Mouse (Mus musculus) effector memory CD4-positive, alpha-beta T cell, adult 7 months (primary cell): ENCODE results near the gene Man1c1. TPM values are rescaled to one million over a fixed set of nuclear protein-coding genes. Genes with fewer than 3 reads are reported as not detected.

ENCODE experiments used
- polyA plus RNA-seq: library from polyadenylated mRNA; unstranded; fragments of 100-300 nt; shearing (Covaris generic); gene quantifications from one replicate; pipeline ENCODE4 v1.2.1, GENCODE M21; 2017

The Man1c1 gene
- 4.7 TPM for polyA plus RNA-seq

GRCm38 (mm10) chr4:134703835-134704546 lies at the start of gene Man1c1:
Gene Man1c1 (minus strand): TSS chr4:134704290.

GRCm38 (mm10) chr4:134551494-134552316 lies 152.4 kb downstream of the Man1c1 start, which contains the start of gene Selenon:
Gene Selenon (minus strand): TSS chr4:134552166.

DNA sequence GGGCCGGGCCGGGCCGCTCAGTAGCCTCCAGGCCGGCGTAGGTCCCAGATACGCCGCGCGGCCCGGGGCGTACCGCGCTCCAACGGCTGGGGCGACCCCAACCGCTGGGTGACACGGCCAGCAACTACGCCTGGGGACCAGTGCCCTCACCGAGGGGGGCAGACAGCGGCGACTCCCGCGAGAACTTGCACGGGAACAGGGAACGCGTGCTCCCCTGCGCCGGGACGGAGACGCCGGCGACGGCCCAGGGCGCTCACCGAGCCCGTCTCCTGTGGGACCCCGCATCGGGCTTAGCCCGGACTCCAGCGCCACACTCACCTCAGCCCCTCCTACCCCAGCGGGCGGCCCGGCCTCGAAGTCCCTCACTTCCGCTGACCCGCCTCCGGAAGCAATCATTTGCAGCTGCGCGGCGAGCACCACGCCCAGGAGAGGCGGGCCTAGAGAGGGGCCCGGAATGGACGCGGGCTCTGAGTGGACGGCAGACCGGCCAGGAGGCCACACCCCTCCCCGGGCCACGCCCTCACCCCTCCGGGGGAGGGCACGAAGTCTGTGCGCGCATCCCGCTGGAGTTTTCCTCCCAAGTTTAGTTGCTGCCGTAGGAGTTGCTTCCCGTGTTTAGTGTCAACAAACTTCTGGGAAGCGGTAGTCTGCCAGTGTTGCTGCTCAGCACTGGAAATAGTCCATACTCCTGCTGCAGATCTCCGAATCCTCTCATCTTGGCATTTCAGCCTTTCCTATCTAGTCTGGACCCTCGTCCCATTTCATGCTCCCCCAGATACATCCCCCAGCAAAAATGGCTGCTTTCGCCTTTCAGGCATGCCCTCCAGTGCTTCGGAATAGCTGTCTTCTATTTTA lies 168.9 kb downstream of the Man1c1 start, which contains the start of gene Mtfr1l:
Gene Mtfr1l, minus strand, starts transcription at position 456 of the 855 bp plus-strand sequence.

Other genes starting within 250 kb of the Man1c1 start
- gene Stmn1, start 236.0 kb downstream of the Man1c1 start, polyA plus RNA-seq, result 26.9 TPM
- gene Paqr7, start 207.6 kb downstream of the Man1c1 start, polyA plus RNA-seq, result 9.9 TPM
- gene Aunip, start 193.3 kb downstream of the Man1c1 start, polyA plus RNA-seq, result not detected
- 85.4 TPM for gene Mtfr1l, start 168.9 kb downstream of the Man1c1 start, polyA plus RNA-seq
- gene Selenon, start 152.1 kb downstream of the Man1c1 start, polyA plus RNA-seq, result 3.5 TPM
- gene Ldlrap1, start 63.7 kb upstream of the Man1c1 start, polyA plus RNA-seq, result 76.8 TPM
- 28.9 TPM for gene Maco1, start 149.1 kb upstream of the Man1c1 start, polyA plus RNA-seq
- not detected for gene Rhd, start 160.2 kb upstream of the Man1c1 start, polyA plus RNA-seq
- gene Tmem50a, start 210.7 kb upstream of the Man1c1 start, polyA plus RNA-seq, result 291 TPM
- gene Rsrp1, start 219.3 kb upstream of the Man1c1 start, polyA plus RNA-seq, result 849 TPM
- 331 TPM for gene Syf2, start 226.6 kb upstream of the Man1c1 start, polyA plus RNA-seq